Comparison of ENCODE assay signal across 7 mouse cellular contexts in genomic region chr3:96161869-96162840, GRCm38 (mm10). TPM values are rescaled to one million over a fixed set of nuclear protein-coding genes. Genes with fewer than 3 reads are reported as not detected.
DNase-seq lines count a peak whose midpoint lies in the region; ATAC-seq and TF ChIP-seq lines count a peak whose summit lies in the region.

Gene Mtmr11, plus strand, starts transcription at chr3:96162004.

- peaks cover 58% of the 10 kb centered on the region for H3K4me1 ChIP-seq in E14TG2a.4 (replicated peaks; ENCODE audit: low read depth, low read length)
- H3K4me1 ChIP-seq in hindbrain, embryonic 14.5 days (replicated peaks; ENCODE audit: control insufficient read depth, insufficient read depth, low read length) = peaks cover 16% of the 10 kb centered on the region
- H3K4me1 ChIP-seq in limb, embryonic 15.5 days = peaks cover 29% of the 10 kb centered on the region

- CTCF ChIA-PET in Patski (lab: Charles Lee) = interaction anchor here (0.9 to 4.3 kb wide), 15 partner anchors 10 to 101 kb away, joined by 3 to 26 read pairs (median 5); partner anchors contain the start of genes Bola1, Hist2h2ab and Sf3b4

- TF ChIP-seq CTCF in E14TG2a.4 (conservative IDR thresholded peaks at IDR 0.05; ENCODE audit: low read length) = no peak
- no peak for TF ChIP-seq CTCF in Patski (IDR thresholded peaks at IDR 0.05)

- peak; percentile 57 for DNase-seq in Patski (ENCODE audit: low read depth, low spot score)
- DNase-seq in fibroblast of lung, adult 2 months (ENCODE audit: low read depth) = peak; percentile 38
- peak; percentile 44 for DNase-seq in hindbrain, embryonic 14.5 days (ENCODE audit: low spot score)
- DNase-seq in retina, postnatal 1 day = peak; percentile 44
- DNase-seq in thymus, postnatal 36 days = no peak

- POLR2A ChIA-PET in Patski (lab: Charles Lee) = interaction anchor here (0.6 to 5.0 kb wide), 14 partner anchors 9 to 279 kb away, joined by 3 to 49 read pairs (median 6); partner anchors contain the start of genes Bola1, Hist2h2ab, Hist2h2ac and Hist2h2be

- peak within 1 kb of the TSS; percentile 41 for H3K9ac ChIP-seq in hindbrain, embryonic 14.5 days
- H3K9ac ChIP-seq in limb, embryonic 15.5 days = peak within 1 kb of the TSS; percentile 56

- no peaks in the 10 kb centered on the region for H3K9me3 ChIP-seq in E14TG2a.4 (ENCODE audit: low read length)
- no peaks in the 10 kb centered on the region for H3K9me3 ChIP-seq in hindbrain, embryonic 14.5 days (ENCODE audit: control insufficient read depth, low read length)
- H3K9me3 ChIP-seq in limb, embryonic 15.5 days = no peaks in the 10 kb centered on the region

- no peaks in the 10 kb centered on the region for H3K36me3 ChIP-seq in E14TG2a.4 (ENCODE audit: insufficient read depth, low read length)
- H3K36me3 ChIP-seq in hindbrain, embryonic 14.5 days (replicated peaks; ENCODE audit: control insufficient read depth, insufficient read depth) = no peaks in the 10 kb centered on the region
- H3K36me3 ChIP-seq in limb, embryonic 15.5 days = peaks cover 11% of the 10 kb centered on the region; the same call in 1 of the 2 replicates

- WGBS in hindbrain, embryonic 14.5 days = 6% methylated on average over 16 of the region's 16 CpGs
- 5% methylated on average over 16 of the region's 16 CpGs for WGBS in limb, embryonic 15.5 days

- H3K4me2 ChIP-seq in hindbrain, embryonic 14.5 days (replicated peaks) = peak within 1 kb of the TSS; percentile 74
- H3K4me2 ChIP-seq in limb, embryonic 15.5 days = peak within 1 kb of the TSS; percentile 83

- H3K27ac ChIP-seq in hindbrain, embryonic 14.5 days = peak within 1 kb of the TSS; percentile 26; the same call in 1 of the 2 replicates
- peak within 1 kb of the TSS; percentile 95 for H3K27ac ChIP-seq in limb, embryonic 15.5 days

- ATAC-seq in Patski = peak; percentile 47
- no peak for ATAC-seq in hindbrain, embryonic 14.5 days (ENCODE audit: low FRiP score)
- ATAC-seq in limb, embryonic 15.5 days (ENCODE audit: insufficient number of reproducible peaks, low FRiP score, low TSS enrichment, low read depth) = peak; percentile 30; the same call in 1 of the 2 replicates

- H3K4me3 ChIP-seq in E14TG2a.4 (replicated peaks; ENCODE audit: low read length) = peak within 1 kb of the TSS; percentile 75
- peak within 1 kb of the TSS; percentile 30 for H3K4me3 ChIP-seq in hindbrain, embryonic 14.5 days (replicated peaks; ENCODE audit: low read length)
- peak within 1 kb of the TSS; percentile 55 for H3K4me3 ChIP-seq in limb, embryonic 15.5 days

- H3K27me3 ChIP-seq in E14TG2a.4 (ENCODE audit: insufficient read depth, low read length) = peaks cover 36% of the 10 kb centered on the region
- H3K27me3 ChIP-seq in Patski = no peaks in the 10 kb centered on the region
- no peaks in the 10 kb centered on the region for H3K27me3 ChIP-seq in hindbrain, embryonic 14.5 days (ENCODE audit: control insufficient read depth, insufficient read depth, low read length)
- H3K27me3 ChIP-seq in limb, embryonic 15.5 days = no peaks in the 10 kb centered on the region

- in situ Hi-C loops in Patski (cut with MboI; ENCODE audit: low pct_unique_long_range_greater_than_20kb) = loop anchor here (10.0 kb wide), 1 partner anchor 497 kb away; no protein-coding TSS in a partner anchor

RNA-seq across cellular contexts. Expression of gene Mtmr11, which starts in this region (rescaled TPM):
- polyA plus RNA-seq in Patski (2021) = 104 TPM
- polyA plus RNA-seq in hindbrain, embryonic 14.5 days (2014; fragmentation: Nextera tagmentation; extraction: Ambion mirVana) = 10.1 and 11.6 TPM in 2 replicates
- polyA plus RNA-seq in limb, embryonic 15.5 days (2015; fragmentation: Nextera tagmentation; extraction: Ambion mirVana) = 33.5 and 33.6 TPM in 2 replicates

Comparison
In these comparisons a context has a peak if more than half of its experiments do, and no peak if none do; other contexts are left out.
1. DNase-seq: peak in Patski (single experiment), fibroblast of lung, adult 2 months (single experiment), hindbrain, embryonic 14.5 days (single experiment) and retina, postnatal 1 day (single experiment); none in thymus, postnatal 36 days (0 of 2).
2. Peak in every context shown above with its lines, with median percentiles within 50 percentile points of each other: H3K4me3 ChIP-seq.